Mouse (Mus musculus) ES-E14 (cell line): ENCODE data around the gene Hmgb2.

Experiments
- CHD2 ChIP-seq: IDR thresholded peaks from 2 replicates; pipeline ENCODE4 v1.6.1; 2014; ENCODE audit warnings: mild to moderate bottlenecking, low read depth, low read length, inconsistent platforms
- HCFC1 ChIP-seq: IDR thresholded peaks from 2 replicates; pipeline ENCODE4 v1.6.1; 2012; ENCODE audit warnings: low read length, inconsistent platforms, borderline replicate concordance; ENCODE audit not compliant: insufficient read depth
- ZNF384 ChIP-seq: IDR thresholded peaks from 2 replicates; pipeline ENCODE4 v1.6.1; 2012; ENCODE audit warnings: low read depth, low read length, inconsistent platforms

DNA sequence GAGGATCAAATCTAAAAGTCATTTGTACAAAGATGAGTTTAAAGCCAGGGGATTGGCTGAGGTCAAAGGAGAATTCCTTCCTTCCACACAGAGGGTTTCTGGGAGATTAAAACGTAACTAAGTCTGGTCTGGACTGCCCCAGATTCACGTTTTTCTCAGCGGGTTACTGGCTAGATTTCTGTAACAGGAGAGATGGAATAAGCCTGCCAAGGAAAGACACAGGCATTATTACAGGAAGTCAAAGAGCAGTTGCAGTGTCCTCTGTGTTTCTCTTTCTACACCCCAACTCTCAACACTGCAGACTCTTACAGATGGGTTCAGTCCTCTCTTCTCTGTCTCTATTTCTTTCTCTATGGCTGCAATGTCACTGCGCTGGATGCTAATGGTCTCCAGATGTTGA lies 22.8 kb downstream of the Hmgb2 start:
- no peak for TF ChIP-seq CHD2
- TF ChIP-seq HCFC1, result no peak
- no peak for TF ChIP-seq ZNF384
